Mouse (Mus musculus) cortical plate, adult 2 months (tissue): Measurements from ENCODE around the gene Gmeb1.

Experiments used
- CTCF ChIP-seq: fragments of 200-500 bp; IDR thresholded peaks from 2 replicates; pipeline ENCODE4 v1.5.1; 2011; ENCODE audit warnings: mild to moderate bottlenecking, control low read depth, low read length; ENCODE audit not compliant: insufficient read depth; ENCODE audit errors: extremely low read depth
- POLR2A ChIP-seq: fragments of 200-500 bp; IDR thresholded peaks from 2 replicates; pipeline ENCODE4 v1.6.1; 2011; ENCODE audit warnings: mild to moderate bottlenecking, low read length, control low read depth; ENCODE audit not compliant: insufficient read depth; ENCODE audit errors: extremely low read depth

DNA sequence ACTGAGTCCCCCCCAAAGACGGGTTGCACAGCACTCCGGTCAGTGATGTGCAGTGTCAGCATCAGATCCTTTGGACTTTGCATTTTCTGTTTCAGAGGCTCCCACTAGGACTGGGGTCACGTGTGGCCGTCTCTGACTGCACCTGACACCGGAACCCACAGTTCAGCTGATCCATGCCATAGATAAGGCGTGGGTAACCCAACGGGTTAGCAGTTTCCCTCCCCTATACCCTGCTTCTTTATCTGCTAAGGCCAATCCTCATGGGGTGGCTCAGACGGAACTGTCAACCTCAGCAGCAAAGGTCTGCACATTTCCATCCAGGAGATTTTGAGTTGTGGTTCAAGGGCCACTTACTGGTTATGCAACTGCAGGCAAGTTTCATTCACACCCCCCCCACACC lies 43.9 kb upstream of the Gmeb1 start:
- TF ChIP-seq POLR2A, result no peak
- no peak for TF ChIP-seq CTCF
